Mouse (Mus musculus): ENCODE measurements at regions not wholly inside any gene's neighbourhood (a gene's known extent, or its start where the extent isn't known, plus 50 kb on each side); places are given as distances from the start of the nearest gene placed in this dataset.

DNA sequence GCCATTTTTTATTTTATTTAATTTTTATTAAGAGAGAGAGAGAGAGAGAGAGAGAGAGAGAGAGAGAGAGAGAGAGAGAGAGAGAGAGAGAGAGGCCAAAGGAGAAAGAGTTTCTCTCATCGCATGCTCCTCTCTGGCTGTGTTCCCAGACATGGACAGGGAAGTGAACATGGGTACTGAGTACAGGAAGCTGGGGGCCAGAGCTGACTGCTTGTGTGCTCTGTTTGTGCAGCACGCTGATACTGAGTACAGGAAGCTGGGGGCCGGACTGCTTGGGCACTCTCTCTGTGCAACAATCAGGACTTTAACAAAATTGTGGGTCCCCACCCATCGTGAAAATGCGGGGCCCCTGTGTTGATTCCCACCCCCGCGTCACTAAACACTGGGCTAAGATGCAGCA, 130.2 kb downstream of the Gm26897 start:
- Histone ChIP-seq H3K4me2 (no peak overlapping the region), H3K4me1 (replicated peaks) (no peaks in the 10 kb centered on the region), H3K4me3 (replicated peaks) (no peak overlapping the region), H3K36me3 (replicated peaks) (no peaks in the 10 kb centered on the region), H3K27ac (replicated peaks) (no peak overlapping the region), H3K27me3 (no peaks in the 10 kb centered on the region), H3K9ac (no peak overlapping the region), H3K9me3 (replicated peaks) (no peaks in the 10 kb centered on the region)
- ATAC-seq (ENCODE audit: insufficient read depth) = no peak
- WGBS (ENCODE audit: insufficient replicate concordance) = 13% methylated on average over 7 of the region's 7 CpGs

DNA sequence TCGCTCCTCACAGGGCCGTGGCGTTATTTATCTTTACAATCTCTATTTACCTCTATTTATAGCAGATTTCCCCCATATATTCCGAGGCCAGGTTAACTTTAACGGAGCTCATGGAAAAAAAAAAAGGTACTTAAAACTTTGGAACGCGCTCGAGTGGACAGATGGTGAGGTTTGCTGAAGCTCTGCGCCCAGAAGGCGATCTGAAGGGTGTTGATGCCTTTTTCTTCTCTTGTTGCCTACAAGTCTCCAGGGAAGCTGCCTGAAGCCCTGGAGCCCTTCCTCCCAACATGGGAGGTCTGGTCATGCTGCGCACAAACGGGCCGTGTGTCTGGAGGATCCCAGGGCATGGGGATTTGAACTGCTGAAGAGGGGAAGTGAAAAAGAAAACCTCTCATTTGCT, 130.9 kb downstream of the Gm26897 start:
- ATAC-seq (ENCODE audit: insufficient read depth) = no peak
- Histone ChIP-seq H3K4me2 (no peak overlapping the region), H3K9me3 (replicated peaks) (no peaks in the 10 kb centered on the region), H3K27me3 (no peaks in the 10 kb centered on the region), H3K4me1 (replicated peaks) (no peaks in the 10 kb centered on the region), H3K9ac (no peak overlapping the region), H3K4me3 (replicated peaks) (no peak overlapping the region), H3K36me3 (replicated peaks) (no peaks in the 10 kb centered on the region), H3K27ac (replicated peaks) (no peak overlapping the region)
- 63% methylated on average over 13 of the region's 13 CpGs for WGBS (ENCODE audit: insufficient replicate concordance)

GRCm38 (mm10) chr5:111869011-111869410, 135.3 kb downstream of the Gm26897 start:
- H3K4me1 ChIP-seq (replicated peaks) = no peaks in the 10 kb centered on the region
- no peaks in the 10 kb centered on the region for H3K36me3 ChIP-seq (replicated peaks)
- H3K4me2 ChIP-seq = no peak overlapping the region
- H3K9ac ChIP-seq = no peak overlapping the region
- peaks cover 12% of the 10 kb centered on the region; the same call in 1 of the 2 replicates for H3K9me3 ChIP-seq (replicated peaks)
- ATAC-seq (ENCODE audit: insufficient read depth) = no peak
- no peak overlapping the region for H3K4me3 ChIP-seq (replicated peaks)
- WGBS (ENCODE audit: insufficient replicate concordance) = 65% methylated on average over 12 of the region's 12 CpGs
- no peaks in the 10 kb centered on the region for H3K27me3 ChIP-seq
- H3K27ac ChIP-seq (replicated peaks) = no peak overlapping the region

DNA sequence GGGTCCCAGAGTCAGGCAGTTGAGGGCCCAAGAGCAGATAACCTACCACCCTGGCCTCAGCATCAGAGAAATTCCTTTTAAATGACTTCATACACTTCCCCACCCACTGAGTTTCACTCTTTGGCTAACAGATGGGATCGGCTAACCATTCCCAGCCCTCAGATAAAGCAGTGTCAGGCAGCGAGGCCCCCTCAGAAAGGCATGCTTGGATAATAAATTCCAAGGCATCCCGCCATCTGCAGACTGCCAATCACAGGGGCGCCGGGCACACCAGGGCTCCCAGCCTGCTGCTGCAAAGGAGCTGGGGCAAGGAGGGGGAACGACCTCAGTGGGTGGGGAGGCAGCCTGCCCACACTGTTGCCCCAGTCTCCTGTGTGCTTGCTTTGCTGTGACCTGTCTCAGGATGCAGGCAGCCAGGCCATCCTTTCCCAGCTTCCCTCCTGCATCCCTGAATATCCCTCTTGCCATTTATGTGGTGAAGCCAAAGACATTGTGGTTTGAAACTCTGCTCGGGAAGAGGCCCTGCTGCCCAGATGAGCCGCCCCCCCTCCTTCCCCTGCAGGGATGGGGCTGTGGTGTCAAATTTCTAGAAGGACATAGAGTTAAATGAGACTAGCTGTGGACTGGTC, 143.6 kb downstream of the Gm26897 start:
- no peak overlapping the region for H3K27ac ChIP-seq (replicated peaks)
- 10% methylated on average over 8 of the region's 8 CpGs for WGBS (ENCODE audit: insufficient replicate concordance)
- H3K9ac ChIP-seq = no peak overlapping the region

DNA sequence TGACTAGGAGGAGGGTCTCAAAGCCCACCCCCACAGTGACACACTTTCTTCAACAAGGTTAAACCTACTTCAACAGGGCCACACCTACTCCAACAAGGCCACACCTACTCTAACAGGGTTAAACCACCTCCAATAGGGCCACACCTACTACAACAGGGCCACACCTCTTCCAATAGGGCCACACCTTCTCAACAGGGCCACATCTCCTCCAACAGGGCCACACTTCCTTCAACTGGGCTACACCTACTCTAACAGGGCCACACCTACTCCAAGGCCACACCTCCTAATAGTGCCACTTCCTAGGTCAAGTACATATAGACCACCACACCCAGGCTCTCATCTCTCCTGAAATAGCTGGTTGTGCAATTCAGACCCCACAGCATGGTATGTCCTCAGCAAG, 145.3 kb downstream of the Gm26897 start:
- no peak overlapping the region for H3K4me3 ChIP-seq (replicated peaks)
- H3K27ac ChIP-seq (replicated peaks) = no peak overlapping the region
- no peaks in the 10 kb centered on the region for H3K27me3 ChIP-seq
- H3K9me3 ChIP-seq (replicated peaks) = no peaks in the 10 kb centered on the region
- ATAC-seq (ENCODE audit: insufficient read depth) = no peak
- H3K4me1 ChIP-seq (replicated peaks) = no peaks in the 10 kb centered on the region
- no peaks in the 10 kb centered on the region for H3K36me3 ChIP-seq (replicated peaks)
- no peak overlapping the region for H3K9ac ChIP-seq
- no peak overlapping the region for H3K4me2 ChIP-seq

More for the DNA sequence above, 143.6 kb downstream of the Gm26897 start:
- Histone ChIP-seq H3K4me3 (replicated peaks) (no peak overlapping the region), H3K9me3 (replicated peaks) (0 out of 2 replicates have a peak, but pooled peaks cover under 1% of the 10 kb centered on the region), H3K4me1 (replicated peaks) (no peaks in the 10 kb centered on the region), H3K36me3 (replicated peaks) (no peaks in the 10 kb centered on the region), H3K27me3 (no peaks in the 10 kb centered on the region), H3K4me2 (no peak overlapping the region)
- no peak for ATAC-seq (ENCODE audit: insufficient read depth)

- Histone ChIP-seq H3K9ac (no peak overlapping the region), H3K4me2 (no peak overlapping the region), H3K4me1 (replicated peaks) (no peaks in the 10 kb centered on the region), H3K9me3 (replicated peaks) (no peaks in the 10 kb centered on the region), H3K27me3 (no peaks in the 10 kb centered on the region), H3K4me3 (replicated peaks) (no peak overlapping the region), H3K36me3 (replicated peaks) (no peaks in the 10 kb centered on the region), H3K27ac (replicated peaks) (no peak overlapping the region)
- no peak for ATAC-seq (ENCODE audit: insufficient read depth)
- 49% methylated on average over 2 of the region's 2 CpGs for WGBS (ENCODE audit: insufficient replicate concordance)
Measured at GRCm38 (mm10) chr5:111880268-111880667, 146.5 kb downstream of the Gm26897 start.

GRCm38 (mm10) chr5:111881517-111881916, 147.8 kb downstream of the Gm26897 start:
- no peak overlapping the region for H3K4me3 ChIP-seq (replicated peaks)
- no peak overlapping the region for H3K9ac ChIP-seq
- H3K27me3 ChIP-seq = no peaks in the 10 kb centered on the region
- no peak overlapping the region for H3K27ac ChIP-seq (replicated peaks)
- no peak overlapping the region for H3K4me2 ChIP-seq
- H3K9me3 ChIP-seq (replicated peaks) = no peaks in the 10 kb centered on the region
- 34% methylated on average over 5 of the region's 5 CpGs for WGBS (ENCODE audit: insufficient replicate concordance)
- no peak for ATAC-seq (ENCODE audit: insufficient read depth)
- H3K4me1 ChIP-seq (replicated peaks) = no peaks in the 10 kb centered on the region
- no peaks in the 10 kb centered on the region for H3K36me3 ChIP-seq (replicated peaks)

DNA sequence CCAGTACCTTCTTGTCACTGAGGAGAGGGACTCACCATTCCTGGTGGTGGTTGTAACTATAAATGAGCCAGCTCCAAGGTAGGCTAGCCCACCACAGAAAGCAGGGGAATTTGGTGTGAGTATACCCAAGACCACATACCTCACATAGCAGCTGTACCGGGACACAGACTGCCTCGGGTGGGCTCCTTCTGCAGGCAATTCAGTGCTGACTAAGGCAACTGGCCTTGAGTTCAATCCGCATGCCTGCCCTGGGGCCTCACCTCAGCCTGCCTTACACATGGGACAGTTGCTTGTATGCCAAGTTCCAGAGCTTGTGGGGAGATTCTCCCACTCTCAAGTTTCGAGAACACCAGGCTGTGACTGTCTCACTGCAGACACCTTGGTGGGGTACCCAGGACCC, 153.6 kb downstream of the Gm26897 start:
- H3K36me3 ChIP-seq (replicated peaks) = no peaks in the 10 kb centered on the region
- no peak overlapping the region for H3K9ac ChIP-seq
- no peak overlapping the region for H3K27ac ChIP-seq (replicated peaks)
- H3K4me2 ChIP-seq = no peak overlapping the region
- no peak overlapping the region for H3K4me3 ChIP-seq (replicated peaks)
- no peaks in the 10 kb centered on the region for H3K9me3 ChIP-seq (replicated peaks)
- whole genome bisulfite sequencing (ENCODE audit: insufficient replicate concordance) = 55% methylated on average over 4 of the region's 4 CpGs
- ATAC-seq (ENCODE audit: insufficient read depth) = no peak
- H3K4me1 ChIP-seq (replicated peaks) = no peaks in the 10 kb centered on the region
- H3K27me3 ChIP-seq = no peaks in the 10 kb centered on the region

DNA sequence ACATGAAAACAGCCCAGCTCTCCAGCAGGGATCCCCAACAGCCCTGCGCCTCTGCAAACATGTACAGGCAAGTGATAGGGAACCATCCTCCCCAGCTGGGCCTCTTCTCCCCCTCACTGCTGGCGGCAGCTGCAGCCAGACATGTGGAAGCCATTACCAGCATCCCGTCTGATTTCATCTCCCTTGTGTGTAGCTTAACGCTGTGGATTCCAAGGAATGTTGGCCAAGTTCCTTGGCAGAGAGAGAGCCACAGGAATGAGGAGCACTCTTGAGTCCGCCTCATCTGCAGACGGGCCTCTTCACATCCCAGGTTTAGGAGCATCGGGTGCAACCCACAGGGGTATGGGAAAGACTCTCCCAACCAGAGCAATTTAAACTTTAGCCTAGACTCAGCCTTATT, 157.1 kb downstream of the Gm26897 start:
- 59% methylated on average over 7 of the region's 7 CpGs for WGBS (ENCODE audit: insufficient replicate concordance)
- Histone ChIP-seq H3K36me3 (replicated peaks) (no peaks in the 10 kb centered on the region), H3K9ac (no peak overlapping the region), H3K27ac (replicated peaks) (no peak overlapping the region), H3K4me3 (replicated peaks) (no peak overlapping the region), H3K4me2 (no peak overlapping the region), H3K9me3 (replicated peaks) (no peaks in the 10 kb centered on the region), H3K4me1 (replicated peaks) (no peaks in the 10 kb centered on the region), H3K27me3 (no peaks in the 10 kb centered on the region)
- no peak for ATAC-seq (ENCODE audit: insufficient read depth)

DNA sequence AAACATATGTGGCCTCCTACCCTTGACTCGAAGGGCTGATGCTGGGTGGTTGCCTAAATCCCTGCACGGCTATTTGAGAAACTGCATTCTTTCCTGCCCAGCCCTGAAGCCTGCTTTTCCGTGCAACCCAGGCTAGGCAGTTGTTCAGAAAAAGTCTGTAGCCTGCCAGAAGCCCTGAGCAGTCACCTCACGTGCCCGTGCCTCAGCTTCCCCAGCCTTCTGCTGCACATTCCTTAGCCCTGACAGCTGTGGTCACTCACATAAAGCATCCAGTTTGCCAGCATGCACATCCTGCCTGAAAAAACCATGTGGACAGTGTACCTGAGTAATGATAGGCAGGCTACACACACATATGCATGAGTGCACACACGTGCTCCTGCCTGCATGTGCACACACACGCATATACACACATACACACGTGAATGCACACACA, 157.6 kb downstream of the Gm26897 start:
- Histone ChIP-seq H3K4me3 (replicated peaks) (no peak overlapping the region), H3K9me3 (replicated peaks) (no peaks in the 10 kb centered on the region), H3K27me3 (no peaks in the 10 kb centered on the region), H3K4me1 (replicated peaks) (no peaks in the 10 kb centered on the region), H3K27ac (replicated peaks) (no peak overlapping the region), H3K9ac (no peak overlapping the region), H3K36me3 (replicated peaks) (no peaks in the 10 kb centered on the region), H3K4me2 (no peak overlapping the region)
- 55% methylated on average over 8 of the region's 8 CpGs for WGBS (ENCODE audit: insufficient replicate concordance)
- no peak for ATAC-seq (ENCODE audit: insufficient read depth)

DNA sequence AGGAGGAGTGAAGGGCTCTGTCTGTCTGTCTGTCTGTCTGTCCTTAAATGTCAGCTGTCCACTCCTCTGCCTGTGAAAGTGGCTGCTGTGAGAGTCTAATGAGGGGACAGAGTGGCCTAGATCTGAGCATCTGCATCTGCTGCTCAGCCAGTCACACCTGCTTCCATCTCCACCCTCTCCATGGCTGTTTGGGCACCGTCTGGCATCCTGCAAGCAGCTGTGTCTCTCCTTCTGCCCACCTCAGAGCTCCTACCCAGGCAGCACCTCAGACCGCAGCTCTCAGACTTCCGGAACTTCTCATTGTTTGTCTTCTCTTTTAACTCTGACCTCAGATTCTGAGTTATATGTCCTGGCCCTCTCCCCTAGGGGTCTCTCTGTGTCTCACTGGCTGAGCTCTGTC, 159.2 kb downstream of the Gm26897 start:
- ATAC-seq (ENCODE audit: insufficient read depth) = no peak
- H3K27ac ChIP-seq (replicated peaks) = no peak overlapping the region
- 34% methylated on average over 3 of the region's 3 CpGs for WGBS (ENCODE audit: insufficient replicate concordance)

DNA sequence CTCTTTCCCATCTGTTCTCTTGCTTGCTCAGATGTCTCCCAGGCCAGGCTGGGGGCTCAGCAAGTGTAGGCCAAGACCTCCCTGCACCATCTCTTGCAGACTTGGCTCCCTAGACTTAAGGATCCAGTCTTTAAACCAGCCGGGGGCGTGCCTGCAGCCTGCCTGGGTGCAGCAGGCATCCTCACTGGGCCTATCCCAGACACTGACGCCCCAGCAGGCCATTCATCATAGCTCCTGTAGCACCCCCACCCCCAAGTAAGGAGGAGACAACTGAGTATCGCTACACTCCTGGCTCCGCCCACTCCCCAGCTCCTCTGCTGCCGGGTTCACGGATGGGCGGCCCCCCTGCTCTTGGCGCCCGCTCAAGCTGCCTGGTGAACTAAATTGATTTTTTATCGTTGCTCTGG, 160.2 kb downstream of the Gm26897 start:
- Histone ChIP-seq H3K36me3 (replicated peaks) (no peaks in the 10 kb centered on the region), H3K4me2 (no peak overlapping the region), H3K4me3 (replicated peaks) (no peak overlapping the region), H3K9ac (no peak overlapping the region), H3K4me1 (replicated peaks) (no peaks in the 10 kb centered on the region), H3K27ac (replicated peaks) (no peak overlapping the region), H3K9me3 (replicated peaks) (no peaks in the 10 kb centered on the region), H3K27me3 (no peaks in the 10 kb centered on the region)
- WGBS (ENCODE audit: insufficient replicate concordance) = 3% methylated on average over 11 of the region's 11 CpGs
- no peak for ATAC-seq (ENCODE audit: insufficient read depth)

More for the DNA sequence above, 159.2 kb downstream of the Gm26897 start:
- no peaks in the 10 kb centered on the region for H3K9me3 ChIP-seq (replicated peaks)
- H3K4me3 ChIP-seq (replicated peaks) = no peak overlapping the region
- no peak overlapping the region for H3K4me2 ChIP-seq
- no peaks in the 10 kb centered on the region for H3K36me3 ChIP-seq (replicated peaks)
- no peaks in the 10 kb centered on the region for H3K4me1 ChIP-seq (replicated peaks)
- H3K9ac ChIP-seq = no peak overlapping the region
- no peaks in the 10 kb centered on the region for H3K27me3 ChIP-seq
